Mouse (Mus musculus) effector memory CD4-positive, alpha-beta T cell, adult 5 months (primary cell): Measurements from ENCODE around the gene Ptgfr. TPM values are rescaled to one million over a fixed set of nuclear protein-coding genes. Genes with fewer than 3 reads are reported as not detected.

Source experiments
- polyA plus RNA-seq: library from polyadenylated mRNA; unstranded; fragments of 100-300 nt; shearing (Covaris generic); gene quantifications from one replicate; pipeline ENCODE4 v1.2.1, GENCODE M21; 2017

Ptgfr gene
- polyA plus RNA-seq, result not detected

GRCm38 (mm10) chr3:151836871-151837680 lies at the start of gene Ptgfr:
Ptgfr (minus strand) TSS chr3:151837630.

GRCm38 (mm10) chr3:151749737-151750136 lies 87.7 kb downstream of the Ptgfr start, which contains the start of gene Ifi44:
Ifi44 (minus strand) TSS chr3:151749960.

Other genes starting within 250 kb of the Ptgfr start
- 1.0 TPM for gene Ifi44, start 87.7 kb downstream of the Ptgfr start, polyA plus RNA-seq
- gene Ifi44l, start 74.7 kb downstream of the Ptgfr start, polyA plus RNA-seq, result not detected